Mouse (Mus musculus): ENCODE results near the gene Ccni.

DNA sequence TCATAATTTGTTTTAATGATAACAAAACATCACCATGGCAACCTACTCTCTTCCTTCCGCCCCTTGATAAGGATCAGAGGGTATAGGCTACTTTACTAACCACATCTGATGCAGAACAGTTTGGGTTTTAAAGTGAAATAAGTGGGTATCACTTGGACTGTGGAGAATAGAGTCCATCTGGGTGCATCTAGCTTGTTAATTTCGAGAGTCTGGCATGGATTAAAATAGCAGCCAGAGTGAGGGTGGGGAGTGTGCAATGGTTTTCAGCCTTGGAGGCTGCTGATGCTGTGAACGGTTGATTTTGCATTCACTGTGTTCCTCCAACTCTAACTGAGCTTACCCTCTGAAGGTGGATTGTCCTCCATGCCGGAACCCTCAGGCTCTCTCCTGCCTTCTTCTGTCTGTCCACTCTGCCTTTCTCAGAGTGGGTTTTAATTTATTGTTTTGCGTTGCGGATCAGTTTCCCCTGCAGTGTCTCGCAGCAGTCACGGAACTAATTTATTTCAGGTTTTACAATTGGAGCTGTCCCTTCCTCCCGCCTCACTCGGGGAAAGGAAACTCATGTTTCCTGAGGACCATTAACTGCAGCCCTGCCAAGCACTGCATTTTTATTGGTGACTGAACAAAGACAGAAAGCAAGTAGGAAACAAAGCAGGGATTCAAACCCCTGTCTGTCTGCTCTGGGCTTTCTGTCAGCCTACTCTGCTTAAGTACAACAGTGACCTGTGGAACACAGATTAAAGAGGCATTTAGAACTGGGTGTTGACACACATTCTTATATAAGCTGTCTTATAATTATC lies 72.7 kb downstream of the Ccni start:
- TF ChIP-seq EP300 (IDR thresholded peaks at IDR 0.05; ENCODE audit: insufficient read depth, low read depth, low read length) (no peak), CTCF (IDR thresholded peaks at IDR 0.05) (no peak), POLR2A (IDR thresholded peaks at IDR 0.05; ENCODE audit: insufficient read depth, low read depth, low read length) (no peak)

Data from heart, adult 2 months (tissue).